Mouse (Mus musculus) myocyte (in vitro differentiated cells): Measurements from ENCODE around the gene Smarcb1. TPM values are rescaled to one million over a fixed set of nuclear protein-coding genes. Genes with fewer than 3 reads are reported as not detected.

Experiments
- H3K27me3 ChIP-seq: one replicate; pipeline ENCODE4 v1.6.1; 2011; ENCODE audit not compliant: control insufficient read depth, insufficient read depth, insufficient read length
- H3K36me3 ChIP-seq: one replicate; pipeline ENCODE4 v1.6.1; 2011; ENCODE audit not compliant: control insufficient read depth, insufficient read depth
- H3K4me2 ChIP-seq: one replicate; pipeline ENCODE4 v1.6.1; 2011; ENCODE audit warnings: low read depth, control low read depth
- H3K4me3 ChIP-seq: one replicate; pipeline ENCODE4 v1.5.1; 2011; ENCODE audit warnings: mild to moderate bottlenecking, control low read depth, moderate library complexity
- H3K79me2 ChIP-seq: one replicate; pipeline ENCODE4 v1.6.1; 2011; ENCODE audit not compliant: control insufficient read depth, insufficient read depth
- H3ac ChIP-seq: one replicate; pipeline ENCODE4 v1.6.1; 2011; ENCODE audit not compliant: control insufficient read depth, insufficient read length
- CEBPB ChIP-seq: IDR thresholded peaks from 2 replicates; pipeline ENCODE4 v1.6.1; 2011; ENCODE audit warnings: mild to moderate bottlenecking, moderate library complexity; ENCODE audit not compliant: poor library complexity, insufficient read depth, severe bottlenecking
- E2F4 ChIP-seq: IDR thresholded peaks from one replicate; pipeline ENCODE4 v1.6.1; 2011; ENCODE audit warnings: mild to moderate bottlenecking, control low read depth, moderate library complexity; ENCODE audit not compliant: insufficient read depth
- MAX ChIP-seq: IDR thresholded peaks from one replicate; pipeline ENCODE4 v1.6.1; 2011; ENCODE audit warnings: low read depth, mild to moderate bottlenecking, control low read depth
- MYOD1 ChIP-seq, 3 experiments: IDR thresholded peaks; one replicate each; pipeline ENCODE4 v1.6.1; 2011; ENCODE audit warnings: control low read depth in 2 of 3, low read depth in 2 of 3, mild to moderate bottlenecking in 2 of 3, moderate library complexity in 1 of 3; ENCODE audit not compliant: insufficient read length in 2 of 3, control insufficient read depth in 1 of 3
- MYOG ChIP-seq, 3 experiments: IDR thresholded peaks; one replicate each; pipeline ENCODE4 v1.6.1; 2011; ENCODE audit warnings: control low read depth in 2 of 3, low read depth in 2 of 3, mild to moderate bottlenecking in 2 of 3; ENCODE audit not compliant: insufficient read length in 2 of 3, control insufficient read depth in 1 of 3, insufficient read depth in 1 of 3
- POLR2A ChIP-seq: IDR thresholded peaks from one replicate; pipeline ENCODE4 v1.6.1; 2011; ENCODE audit warnings: low read depth, mild to moderate bottlenecking, control low read depth, moderate library complexity; ENCODE audit not compliant: insufficient read length
- POLR2AphosphoS2 ChIP-seq: IDR thresholded peaks from one replicate; pipeline ENCODE4 v1.6.1; 2011; ENCODE audit warnings: low read depth, control low read depth; ENCODE audit not compliant: insufficient read length
- REST ChIP-seq: IDR thresholded peaks from one replicate; pipeline ENCODE4 v1.6.1; 2011; ENCODE audit warnings: mild to moderate bottlenecking, control low read depth, moderate library complexity; ENCODE audit not compliant: insufficient read depth, insufficient read length
- SRF ChIP-seq: IDR thresholded peaks from one replicate; pipeline ENCODE4 v1.6.1; 2011; ENCODE audit warnings: low read depth; ENCODE audit not compliant: control insufficient read depth, insufficient read length
- TCF12 ChIP-seq: IDR thresholded peaks from one replicate; pipeline ENCODE4 v1.6.1; 2011; ENCODE audit warnings: mild to moderate bottlenecking, control low read depth; ENCODE audit not compliant: poor library complexity, insufficient read depth, severe bottlenecking
- TCF3 ChIP-seq: IDR thresholded peaks from one replicate; pipeline ENCODE4 v1.6.1; 2011; ENCODE audit warnings: low read depth, control low read depth; ENCODE audit not compliant: insufficient read length
- USF1 ChIP-seq: IDR thresholded peaks from one replicate; pipeline ENCODE4 v1.6.1; 2011; ENCODE audit warnings: low read depth, mild to moderate bottlenecking, control low read depth, moderate library complexity
- polyA plus RNA-seq: library from polyadenylated mRNA; unstranded; fragments of >200 nt; fragmentation: generic; extraction: Trizol; gene quantifications from one replicate; pipeline ENCODE4 v1.2.1, GENCODE M21; 2012; ENCODE audit warnings: missing spikeins

Smarcb1 gene
- polyA plus RNA-seq, 1 experiment: 142 TPM

DNA sequence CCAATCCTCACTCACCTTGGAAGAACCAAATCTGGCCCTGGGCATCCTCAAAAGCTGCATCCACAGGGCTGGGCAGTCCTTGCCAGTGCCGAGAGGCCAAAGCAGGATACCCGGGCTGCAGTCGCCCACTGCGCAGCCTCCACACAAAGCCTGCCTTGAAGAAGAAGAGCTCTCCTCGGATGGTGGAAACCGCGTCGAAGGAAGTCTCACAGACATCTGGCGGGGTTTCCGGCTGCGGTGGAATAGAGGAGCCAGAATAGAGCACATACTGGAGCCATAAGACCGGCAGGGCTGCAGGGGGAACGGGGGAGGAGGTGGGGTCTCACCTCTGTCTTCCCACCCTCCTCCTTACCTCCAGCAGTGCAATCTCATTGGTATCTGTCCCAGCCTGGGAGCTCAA lies 5.0 kb upstream of the Smarcb1 start:
- peaks cover 27% of the 10 kb centered on the region for H3K79me2 ChIP-seq
- TF ChIP-seq SRF (no peak), USF1 (no peak), POLR2A (no peak), MYOG (IDR thresholded peaks at IDR 0.05; ENCODE audit: control insufficient read depth in 1 of 3, insufficient read depth in 1 of 3, insufficient read length in 2 of 3, low read depth in 2 of 3) (no peak), REST (no peak), POLR2AphosphoS2 (no peak), CEBPB (no peak)
- H3K4me2 ChIP-seq: no peak overlapping the region
- H3ac ChIP-seq: no peak overlapping the region
- no peak overlapping the region for H3K4me3 ChIP-seq
- no peaks in the 10 kb centered on the region for H3K27me3 ChIP-seq
- H3K36me3 ChIP-seq: peaks cover 34% of the 10 kb centered on the region

DNA sequence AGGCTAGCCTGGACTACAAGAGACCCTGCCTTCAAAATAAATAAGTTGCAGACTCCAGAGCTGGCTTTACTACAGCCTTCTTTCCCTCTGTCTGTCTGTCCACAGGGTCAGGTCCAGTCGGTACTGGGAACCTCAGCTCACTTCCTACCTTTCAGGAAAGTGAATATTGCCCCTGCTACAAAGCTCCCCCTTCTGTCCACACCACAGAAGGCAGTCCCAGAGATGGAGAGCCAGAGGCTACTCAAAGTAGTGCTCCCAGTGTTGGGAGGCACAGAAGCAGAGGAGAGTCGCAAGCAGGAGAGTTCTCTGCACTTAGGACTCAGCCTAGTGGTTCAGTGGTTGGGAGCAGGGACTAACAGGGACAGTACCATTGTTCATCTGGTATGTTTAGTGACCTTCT lies 2.9 kb upstream of the Smarcb1 start:
- Histone ChIP-seq H3K27me3 (no peaks in the 10 kb centered on the region), H3K4me2 (no peak overlapping the region), H3K36me3 (peaks cover 34% of the 10 kb centered on the region), H3K4me3 (no peak overlapping the region), H3K79me2 (peaks cover 26% of the 10 kb centered on the region), H3ac (no peak overlapping the region)
- TF ChIP-seq CEBPB: no peak
- no peak for TF ChIP-seq MYOD1 (IDR thresholded peaks at IDR 0.05; ENCODE audit: control insufficient read depth in 1 of 3, insufficient read length in 2 of 3, low read depth in 2 of 3)
- TF ChIP-seq MAX: no peak
- no peak for TF ChIP-seq SRF
- TF ChIP-seq POLR2A: no peak
- TF ChIP-seq TCF12: no peak
- TF ChIP-seq REST: no peak
- no peak for TF ChIP-seq USF1
- no peak for TF ChIP-seq MYOG (IDR thresholded peaks at IDR 0.05; ENCODE audit: control insufficient read depth in 1 of 3, insufficient read depth in 1 of 3, insufficient read length in 2 of 3, low read depth in 2 of 3)
- no peak for TF ChIP-seq TCF3
- TF ChIP-seq E2F4: no peak
- TF ChIP-seq POLR2AphosphoS2: no peak

DNA sequence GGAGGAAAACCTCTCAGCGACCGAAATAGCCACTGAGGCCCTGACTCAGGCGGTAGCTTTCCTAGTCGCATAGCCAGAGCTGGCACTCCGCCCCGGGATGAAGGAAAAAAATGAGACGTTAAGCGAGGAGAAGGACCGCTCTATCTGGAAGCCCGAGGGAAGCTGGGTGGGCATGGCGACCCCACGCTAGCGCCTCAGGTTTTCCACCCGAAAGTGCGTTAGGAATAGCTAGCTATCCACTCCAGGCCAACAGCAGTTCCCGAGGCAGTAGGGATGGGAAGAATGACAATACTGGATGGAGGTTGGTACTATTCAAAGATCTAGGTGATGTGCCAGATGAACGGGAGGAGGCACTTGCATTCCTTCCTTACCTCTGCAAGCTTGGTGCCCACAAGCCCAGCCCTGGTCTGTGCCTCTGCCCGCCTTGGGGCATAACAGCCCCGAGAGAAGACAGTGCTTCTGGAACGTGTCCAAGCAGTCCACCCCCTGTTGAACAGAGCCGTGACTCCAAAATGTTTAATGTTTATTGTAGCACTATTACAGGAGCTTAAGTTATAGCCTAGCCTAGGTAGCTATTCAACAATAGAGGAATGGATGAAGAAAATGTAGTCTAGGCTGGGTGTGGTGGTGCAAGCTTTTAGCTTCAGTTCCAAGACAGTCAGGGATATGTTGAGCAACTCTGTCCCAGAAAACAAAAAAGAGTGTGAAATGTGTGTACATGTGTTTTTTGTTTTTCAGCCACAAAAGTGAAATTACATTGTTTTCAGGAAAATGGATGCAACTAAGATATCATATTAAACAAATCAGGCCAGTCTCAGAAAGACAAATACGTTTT lies 526 bp upstream of the Smarcb1 start:
- H3K36me3 ChIP-seq: peaks cover 28% of the 10 kb centered on the region
- H3ac ChIP-seq: peak overlapping the region; percentile 67
- no peaks in the 10 kb centered on the region for H3K27me3 ChIP-seq
- peaks cover 41% of the 10 kb centered on the region for H3K79me2 ChIP-seq
- TF ChIP-seq POLR2A: peak; percentile 46
- TF ChIP-seq CEBPB: no peak
- no peak for TF ChIP-seq USF1
- peak; percentile 79 for TF ChIP-seq POLR2AphosphoS2
- peak overlapping the region; percentile 78 for H3K4me2 ChIP-seq
- peak overlapping the region; percentile 88 for H3K4me3 ChIP-seq

DNA sequence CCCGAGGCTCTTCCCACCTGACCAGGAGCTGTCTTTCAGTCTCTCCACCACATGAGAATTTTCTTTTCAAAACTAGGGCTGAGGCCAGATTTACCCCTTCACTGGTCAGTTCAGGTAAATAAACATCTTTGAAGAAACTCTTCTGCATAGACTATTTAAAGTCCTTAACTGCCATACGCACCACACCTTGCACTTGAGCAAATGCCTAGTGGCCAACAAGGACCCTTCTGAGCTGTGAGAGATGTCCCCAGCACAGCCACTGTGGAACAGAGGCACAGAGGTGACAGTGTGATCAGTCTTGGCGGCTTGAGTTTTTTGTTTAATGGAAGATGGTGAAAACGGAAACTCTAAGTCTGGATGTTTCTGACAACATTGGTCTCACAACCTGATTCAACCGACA lies 2.4 kb downstream of the Smarcb1 start:
- no peak for TF ChIP-seq E2F4
- no peak for TF ChIP-seq REST
- no peak for TF ChIP-seq USF1
- TF ChIP-seq CEBPB: no peak
- no peak for TF ChIP-seq POLR2AphosphoS2
- TF ChIP-seq SRF: no peak
- no peak for TF ChIP-seq MAX
- TF ChIP-seq MYOG (IDR thresholded peaks at IDR 0.05; ENCODE audit: control insufficient read depth in 1 of 3, insufficient read depth in 1 of 3, insufficient read length in 2 of 3, low read depth in 2 of 3): no peak
- no peak for TF ChIP-seq POLR2A
- no peak for TF ChIP-seq TCF3
- no peak for TF ChIP-seq TCF12
- no peak for TF ChIP-seq MYOD1 (IDR thresholded peaks at IDR 0.05; ENCODE audit: control insufficient read depth in 1 of 3, insufficient read length in 2 of 3, low read depth in 2 of 3)
- Histone ChIP-seq H3K79me2 (peaks cover 63% of the 10 kb centered on the region), H3K27me3 (no peaks in the 10 kb centered on the region), H3ac (no peak overlapping the region), H3K36me3 (peaks cover 13% of the 10 kb centered on the region), H3K4me2 (peak overlapping the region; percentile 96), H3K4me3 (no peak overlapping the region)

DNA sequence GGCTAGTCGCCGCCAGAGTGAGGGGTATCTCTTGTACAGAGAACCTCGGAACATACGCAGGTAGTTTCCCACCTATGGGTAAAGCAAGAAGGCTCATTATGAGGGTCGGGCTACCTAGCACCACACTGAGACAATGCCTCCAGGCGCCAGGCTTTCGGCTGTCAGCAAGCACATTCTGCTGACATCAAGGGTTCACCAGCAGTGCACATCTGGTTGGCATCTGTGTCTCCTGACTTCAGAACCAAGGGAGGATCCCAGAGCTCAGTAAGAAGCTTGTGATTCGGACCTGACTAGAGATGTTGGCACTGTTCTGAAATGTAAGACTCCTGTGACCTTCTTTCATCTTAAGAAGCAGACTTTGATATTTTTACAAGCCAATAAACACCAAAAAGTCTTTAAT lies 4.6 kb downstream of the Smarcb1 start:
- Histone ChIP-seq H3K36me3 (peaks cover 14% of the 10 kb centered on the region), H3ac (no peak overlapping the region)
- no peak for TF ChIP-seq TCF3
- TF ChIP-seq POLR2A: no peak

More for the DNA sequence above, 4.6 kb downstream of the Smarcb1 start:
- no peaks in the 10 kb centered on the region for H3K27me3 ChIP-seq
- no peak overlapping the region for H3K4me2 ChIP-seq
- peaks cover 69% of the 10 kb centered on the region for H3K79me2 ChIP-seq
- H3K4me3 ChIP-seq: no peak overlapping the region
